Mouse (Mus musculus): Measurements from ENCODE around the gene Cyp2b23. TPM values are rescaled to one million over a fixed set of nuclear protein-coding genes. Genes with fewer than 3 reads are reported as not detected.
"Not testable (repeated sequence)": the region's sequence is repeated elsewhere in the genome, so short reads cannot be mapped to it uniquely, and the experiment has no call there.

Gene Cyp2b23
- not detected in 2 replicates for total RNA-seq (2017)

GRCm38 (mm10) chr7:26686337-26686736 is at the start of gene Cyp2b23:
Cyp2b23 (minus strand) TSS chr7:26686437.
- ATAC-seq (replicated peaks in 1 of 2; ENCODE audit: insufficient read depth in 1 of 2, low FRiP score in 2 of 2, low TSS enrichment in 1 of 2, low read depth in 1 of 2, poor library complexity in 2 of 2, severe bottlenecking in 2 of 2): no peak

GRCm38 (mm10) chr7:26711061-26711460 is 24.8 kb upstream of the Cyp2b23 start:
- ATAC-seq (replicated peaks in 1 of 2; ENCODE audit: insufficient read depth in 1 of 2, low FRiP score in 2 of 2, low TSS enrichment in 1 of 2, low read depth in 1 of 2, poor library complexity in 2 of 2, severe bottlenecking in 2 of 2): no peak

GRCm38 (mm10) chr7:26707061-26707460 is 20.8 kb upstream of the Cyp2b23 start:
- no peak for ATAC-seq (replicated peaks in 1 of 2; ENCODE audit: insufficient read depth in 1 of 2, low FRiP score in 2 of 2, low TSS enrichment in 1 of 2, low read depth in 1 of 2, poor library complexity in 2 of 2, severe bottlenecking in 2 of 2)

- not testable (repeated sequence) for ATAC-seq (replicated peaks in 1 of 2; ENCODE audit: insufficient read depth in 1 of 2, low FRiP score in 2 of 2, low TSS enrichment in 1 of 2, low read depth in 1 of 2, poor library complexity in 2 of 2, severe bottlenecking in 2 of 2)
Measured at GRCm38 (mm10) chr7:26706191-26706590, 20.0 kb upstream of the Cyp2b23 start.

GRCm38 (mm10) chr7:26700151-26700550 is 13.9 kb upstream of the Cyp2b23 start:
- no peak for ATAC-seq (replicated peaks in 1 of 2; ENCODE audit: insufficient read depth in 1 of 2, low FRiP score in 2 of 2, low TSS enrichment in 1 of 2, low read depth in 1 of 2, poor library complexity in 2 of 2, severe bottlenecking in 2 of 2)

GRCm38 (mm10) chr7:26685713-26686112 is 524 bp downstream of the Cyp2b23 start:
- no peak for ATAC-seq (replicated peaks in 1 of 2; ENCODE audit: insufficient read depth in 1 of 2, low FRiP score in 2 of 2, low TSS enrichment in 1 of 2, low read depth in 1 of 2, poor library complexity in 2 of 2, severe bottlenecking in 2 of 2)

- not testable (repeated sequence) for ATAC-seq (replicated peaks in 1 of 2; ENCODE audit: insufficient read depth in 1 of 2, low FRiP score in 2 of 2, low TSS enrichment in 1 of 2, low read depth in 1 of 2, poor library complexity in 2 of 2, severe bottlenecking in 2 of 2)
Measured at GRCm38 (mm10) chr7:26667466-26667865, 18.8 kb downstream of the Cyp2b23 start.

- no peak for ATAC-seq (replicated peaks in 1 of 2; ENCODE audit: insufficient read depth in 1 of 2, low FRiP score in 2 of 2, low TSS enrichment in 1 of 2, low read depth in 1 of 2, poor library complexity in 2 of 2, severe bottlenecking in 2 of 2)
Measured at GRCm38 (mm10) chr7:26666011-26666410, 20.2 kb downstream of the Cyp2b23 start.

GRCm38 (mm10) chr7:26618364-26618763 is 67.9 kb downstream of the Cyp2b23 start, which contains the start of gene Vmn1r185:
Vmn1r185 (minus strand) TSS chr7:26618464.
- not testable (repeated sequence) for ATAC-seq (replicated peaks in 1 of 2; ENCODE audit: insufficient read depth in 1 of 2, low FRiP score in 2 of 2, low TSS enrichment in 1 of 2, low read depth in 1 of 2, poor library complexity in 2 of 2, severe bottlenecking in 2 of 2)

Other genes with a start within 250 kb of the Cyp2b23 start
- gene Nlrp9a, start 151.4 kb downstream of the Cyp2b23 start, total RNA-seq (2017): not detected in 2 replicates
- gene Vmn1r185, start 68.0 kb downstream of the Cyp2b23 start, total RNA-seq (2017): not detected in 2 replicates
- gene Cyp2b19, start 70.7 kb upstream of the Cyp2b23 start, total RNA-seq (2017): not detected in 2 replicates
- not detected in 2 replicates for gene Cyp2g1, start 122.5 kb upstream of the Cyp2b23 start, total RNA-seq (2017)
- not detected in 2 replicates for gene Cyp2a5, start 148.9 kb upstream of the Cyp2b23 start, total RNA-seq (2017)